Mouse (Mus musculus): ENCODE measurements around the gene Abl1. TPM values are rescaled to one million over a fixed set of nuclear protein-coding genes. Genes with fewer than 3 reads are reported as not detected.

Gene Abl1
- polyA plus RNA-seq, 1 experiment, result 39.5 TPM

DNA sequence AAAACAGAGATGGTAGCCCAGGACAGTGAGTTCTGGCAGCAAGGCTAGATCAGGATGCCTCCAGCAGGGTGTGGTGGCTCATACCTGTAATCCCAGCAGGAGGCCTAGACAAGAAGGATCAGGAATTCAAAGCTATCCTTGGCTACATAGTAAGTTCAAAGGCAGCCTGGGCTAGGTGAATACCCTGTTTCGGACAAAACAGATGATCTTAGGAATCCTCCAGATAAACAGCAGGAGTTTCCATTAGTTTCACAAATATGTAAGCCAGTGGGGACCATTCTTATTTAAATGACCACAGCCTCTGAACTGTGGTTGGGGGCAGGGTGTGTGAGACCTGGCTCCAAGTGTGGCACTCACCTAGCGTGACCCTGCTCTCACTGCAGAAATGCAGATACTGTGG, 91.1 kb downstream of the Abl1 start:
- no peak for DNase-seq (ENCODE audit: extremely low spot score in 1 of 2, low spot score in 1 of 2)

DNA sequence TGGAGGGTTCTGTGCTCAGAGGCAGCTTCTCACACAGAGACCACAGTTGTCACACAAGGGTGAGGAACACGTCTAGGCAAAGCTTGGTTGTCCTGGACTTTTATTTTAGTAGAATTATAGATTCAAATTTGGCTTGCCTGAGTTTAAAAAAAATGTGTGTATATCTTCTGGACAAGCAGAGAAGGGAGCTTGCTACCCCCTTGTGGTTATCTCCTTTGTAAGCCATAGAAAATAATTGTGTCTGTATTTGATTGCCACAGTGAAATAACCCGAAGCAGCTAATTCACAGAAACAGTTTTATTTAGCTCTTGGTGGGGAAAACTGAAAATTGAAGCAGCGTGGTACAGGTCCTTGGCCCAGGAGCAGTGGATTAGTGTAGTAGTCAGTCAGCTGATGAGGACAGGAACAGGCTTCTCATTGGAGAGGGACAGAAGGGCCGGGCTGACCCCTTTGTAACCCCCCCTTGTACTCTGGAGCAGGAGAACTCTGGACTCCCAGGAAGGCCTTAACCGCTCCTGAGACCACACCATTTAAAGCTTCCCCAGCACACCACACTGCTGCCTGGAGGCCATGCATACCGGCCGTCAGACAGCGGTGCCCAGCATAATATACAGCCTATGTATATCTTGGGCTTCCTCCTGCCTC, 94.9 kb downstream of the Abl1 start:
- DNase-seq (ENCODE audit: extremely low spot score in 1 of 2, low spot score in 1 of 2), result no peak

DNA sequence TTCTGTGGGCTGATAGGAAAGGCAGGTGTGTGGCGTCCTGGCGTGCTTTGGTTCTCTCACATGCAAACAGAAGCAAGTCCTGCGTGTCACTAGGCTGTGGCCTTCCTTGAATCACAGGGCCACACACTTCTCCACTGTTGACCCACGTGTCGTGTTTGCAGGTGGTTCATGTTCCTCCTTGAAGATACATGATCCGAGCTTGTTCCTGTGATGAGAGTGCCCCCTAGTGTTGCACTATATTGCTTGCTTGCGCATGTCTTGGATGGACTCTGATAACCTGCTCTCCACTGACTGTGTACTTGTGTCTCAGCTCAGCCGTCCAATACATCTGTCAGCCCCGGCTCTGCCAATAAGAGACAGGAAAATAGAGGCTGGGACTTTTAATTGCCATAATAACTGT, 96.9 kb downstream of the Abl1 start:
- peak; percentile 59 to 96 for DNase-seq (ENCODE audit: extremely low spot score in 1 of 2, low spot score in 1 of 2)

DNA sequence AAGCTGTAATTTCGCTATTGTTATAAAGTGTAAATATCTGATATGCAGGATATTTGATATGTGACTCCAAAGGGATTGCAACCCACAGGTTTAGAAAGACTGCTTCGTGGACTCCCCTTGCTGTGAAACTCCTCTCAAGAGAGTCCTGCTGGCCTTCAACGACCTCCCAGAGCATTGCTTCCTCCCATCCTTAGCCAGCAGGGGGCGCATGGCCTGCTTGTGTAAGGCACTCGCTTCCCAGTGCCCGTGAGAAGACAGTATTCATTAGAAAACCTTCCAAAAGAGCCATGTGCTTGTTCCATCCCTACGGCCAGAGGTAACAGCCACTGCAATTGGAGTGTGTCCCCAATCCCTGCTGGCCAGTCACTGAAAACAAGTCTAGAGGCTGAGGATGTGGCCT, 98.9 kb downstream of the Abl1 start:
- peak in 1 of 2 experiments; percentile 88 for DNase-seq (ENCODE audit: extremely low spot score in 1 of 2, low spot score in 1 of 2)

DNA sequence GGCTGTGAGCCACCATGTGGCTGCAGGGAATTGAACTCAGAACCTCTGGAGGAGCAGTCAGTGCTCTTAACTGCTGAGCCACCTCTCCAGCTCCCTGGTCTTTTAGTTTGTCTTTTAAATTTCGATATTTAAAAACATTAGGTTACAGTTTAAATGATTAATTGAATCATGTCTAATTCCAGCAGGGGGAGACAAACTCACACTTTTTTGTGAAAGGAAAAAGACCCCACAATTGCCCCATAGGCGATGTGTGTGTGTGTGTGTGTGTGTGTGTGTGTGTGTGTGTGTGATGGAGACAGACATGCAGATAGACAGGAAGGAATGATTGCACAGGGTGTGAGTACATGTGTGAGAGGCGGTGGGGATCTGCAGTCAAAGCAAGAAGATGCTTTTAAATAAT, 100.1 kb downstream of the Abl1 start:
- no peak for DNase-seq (ENCODE audit: extremely low spot score in 1 of 2, low spot score in 1 of 2)

DNA sequence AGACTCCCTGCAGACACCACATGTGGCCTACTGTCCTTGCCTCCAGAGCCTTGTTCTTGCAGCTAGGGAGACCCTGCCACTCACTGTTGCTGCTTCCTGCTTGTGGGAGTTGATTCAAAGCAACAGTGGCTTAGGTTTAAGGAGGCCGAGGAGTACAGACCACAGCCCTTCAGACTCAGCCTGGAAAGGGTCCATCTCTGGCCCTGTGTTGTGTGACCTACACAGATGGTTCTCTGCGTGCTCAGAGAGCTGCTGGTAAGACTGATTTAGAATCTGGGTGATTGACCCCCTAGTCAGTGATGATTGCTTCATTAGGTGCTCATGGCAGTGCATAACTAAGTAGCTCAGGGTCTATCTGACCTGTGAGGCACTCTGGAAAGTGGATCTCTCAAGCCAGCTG, 101.0 kb downstream of the Abl1 start:
- no peak for DNase-seq (ENCODE audit: extremely low spot score in 1 of 2, low spot score in 1 of 2)

DNA sequence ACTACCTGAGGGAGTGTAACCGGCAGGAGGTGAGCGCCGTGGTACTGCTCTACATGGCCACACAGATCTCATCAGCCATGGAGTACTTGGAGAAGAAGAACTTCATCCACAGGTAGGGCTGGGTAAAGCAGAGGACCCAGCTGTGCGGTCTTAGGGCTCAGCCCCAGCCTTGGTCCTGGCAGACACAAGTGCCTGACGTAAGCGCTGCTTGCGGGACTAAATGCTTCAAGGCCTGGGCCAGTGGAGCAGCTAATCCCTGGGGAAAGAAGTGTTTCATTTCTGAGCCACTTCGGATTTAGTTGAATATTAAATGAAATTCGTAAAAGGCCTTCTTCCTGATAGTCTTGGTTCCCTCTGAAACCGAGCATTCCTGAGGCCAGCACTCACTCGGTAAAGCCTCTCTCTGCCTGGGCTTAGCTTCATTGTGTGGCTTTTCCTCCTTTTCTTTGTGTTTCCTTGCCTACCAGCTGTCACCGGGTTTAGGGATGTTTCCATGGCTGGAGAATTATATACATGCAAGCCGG, 102.6 kb downstream of the Abl1 start:
- DNase-seq (ENCODE audit: extremely low spot score in 1 of 2, low spot score in 1 of 2), result no peak

DNA sequence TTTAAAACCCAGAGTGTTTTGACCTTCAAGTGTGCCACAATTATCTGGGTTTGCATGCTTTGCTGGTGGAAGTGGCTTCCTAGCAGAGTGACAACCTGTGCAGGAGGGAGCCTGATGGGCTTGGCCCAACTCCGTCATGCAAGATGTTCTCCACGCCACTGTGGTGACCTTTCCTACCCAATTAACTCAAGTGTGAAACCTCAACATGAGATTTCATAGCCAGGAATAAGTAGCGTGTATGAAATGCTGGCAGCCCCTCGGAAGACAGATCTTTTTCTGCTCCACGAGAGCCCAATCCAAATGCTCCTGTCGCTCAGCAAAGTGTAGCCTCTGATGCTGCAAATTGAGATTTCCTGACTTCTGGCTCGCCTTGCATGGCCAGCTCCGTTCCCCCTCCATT, 103.1 kb downstream of the Abl1 start:
- no peak for DNase-seq (ENCODE audit: extremely low spot score in 1 of 2, low spot score in 1 of 2)

DNA sequence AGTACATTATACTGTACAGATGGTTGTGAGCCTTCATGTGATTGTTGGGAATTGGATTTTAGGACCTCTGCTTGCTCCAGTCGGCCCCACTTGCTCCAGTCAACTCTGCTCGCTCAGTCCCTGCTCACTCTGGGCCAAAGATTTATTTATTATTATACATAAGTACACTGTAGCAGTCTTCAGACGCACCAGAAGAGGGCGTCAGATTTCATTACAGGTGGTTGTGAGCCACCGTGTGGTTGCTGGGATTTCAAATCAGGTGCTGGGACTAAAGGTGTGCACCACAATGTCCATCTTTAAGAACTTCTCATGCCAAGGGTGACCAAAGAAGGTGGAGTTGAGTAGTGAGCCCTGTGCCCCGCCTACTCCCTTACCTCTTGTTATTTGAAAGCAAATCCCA, 104.4 kb downstream of the Abl1 start:
- no peak for DNase-seq (ENCODE audit: extremely low spot score in 1 of 2, low spot score in 1 of 2)

DNA sequence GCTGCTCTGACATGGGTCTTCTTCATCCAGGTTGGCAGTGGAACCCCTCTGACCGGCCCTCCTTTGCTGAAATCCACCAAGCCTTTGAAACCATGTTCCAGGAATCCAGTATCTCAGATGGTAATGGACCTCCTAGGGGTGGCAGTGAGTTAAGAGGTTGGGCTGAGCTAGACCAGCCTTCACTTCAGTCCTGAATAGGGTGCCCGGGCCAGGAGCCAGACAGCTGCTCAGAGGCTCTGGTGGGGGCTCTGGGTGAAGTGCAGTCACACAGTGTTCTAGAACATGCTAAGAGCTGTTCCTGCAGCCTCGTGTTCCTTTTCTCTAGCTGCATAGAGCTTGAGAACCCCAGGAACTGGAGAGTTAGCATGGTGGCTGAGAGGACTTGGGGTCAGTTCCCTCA, 108.8 kb downstream of the Abl1 start:
- DNase-seq (ENCODE audit: extremely low spot score in 1 of 2, low spot score in 1 of 2), result no peak

DNA sequence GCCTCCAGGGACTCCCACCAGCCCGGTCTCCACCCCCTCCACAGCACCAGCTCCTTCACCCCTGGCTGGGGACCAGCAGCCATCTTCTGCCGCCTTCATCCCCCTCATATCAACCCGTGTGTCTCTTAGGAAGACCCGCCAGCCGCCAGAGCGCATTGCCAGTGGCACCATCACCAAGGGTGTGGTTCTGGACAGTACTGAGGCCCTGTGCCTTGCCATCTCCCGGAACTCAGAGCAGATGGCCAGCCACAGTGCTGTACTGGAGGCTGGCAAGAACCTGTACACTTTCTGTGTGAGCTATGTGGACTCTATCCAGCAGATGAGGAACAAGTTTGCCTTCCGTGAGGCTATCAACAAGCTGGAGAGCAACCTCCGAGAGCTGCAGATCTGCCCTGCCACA, 113.2 kb downstream of the Abl1 start:
- DNase-seq (ENCODE audit: extremely low spot score in 1 of 2, low spot score in 1 of 2), result no peak

DNA sequence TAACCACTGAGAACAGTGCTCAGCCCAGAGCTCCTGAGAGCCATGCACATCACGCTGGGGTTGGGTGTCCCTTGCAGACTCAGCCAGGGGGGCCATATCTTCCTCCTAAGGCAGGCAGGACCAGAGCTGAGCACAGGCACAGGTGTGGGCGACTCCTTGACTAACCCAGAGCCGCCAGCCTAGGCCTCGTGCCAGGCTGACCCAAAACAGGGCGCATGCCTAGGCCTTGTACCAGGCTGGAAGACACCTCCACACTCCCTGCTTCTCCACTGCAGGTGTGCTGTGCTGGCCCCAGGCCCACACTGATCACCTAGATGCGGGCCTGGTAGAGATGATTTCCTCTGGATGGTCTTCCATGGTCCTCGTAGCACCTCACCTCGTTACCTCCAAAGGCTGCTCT, 114.6 kb downstream of the Abl1 start:
- no peak for DNase-seq (ENCODE audit: extremely low spot score in 1 of 2, low spot score in 1 of 2)

DNA sequence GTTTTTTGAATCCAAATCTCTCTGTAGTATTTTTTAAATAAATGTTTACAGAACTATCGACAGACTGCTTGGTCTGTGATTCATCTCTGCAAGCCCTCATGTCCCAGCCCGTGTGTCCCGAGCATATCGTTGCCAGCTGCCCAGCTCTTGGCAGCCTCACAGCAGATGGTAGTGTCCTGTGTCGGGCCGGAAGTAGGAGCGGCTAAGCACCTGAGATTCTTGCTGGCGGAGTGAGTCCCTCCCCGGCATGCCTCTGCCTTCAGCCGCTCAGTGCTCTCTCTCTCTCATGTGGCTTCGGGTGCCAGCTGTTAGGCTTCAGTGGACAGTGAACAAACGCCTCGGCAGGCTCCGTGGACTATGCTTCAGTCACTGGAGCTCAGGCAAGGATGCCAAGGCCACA, 115.3 kb downstream of the Abl1 start:
- no peak for DNase-seq (ENCODE audit: extremely low spot score in 1 of 2, low spot score in 1 of 2)

DNA sequence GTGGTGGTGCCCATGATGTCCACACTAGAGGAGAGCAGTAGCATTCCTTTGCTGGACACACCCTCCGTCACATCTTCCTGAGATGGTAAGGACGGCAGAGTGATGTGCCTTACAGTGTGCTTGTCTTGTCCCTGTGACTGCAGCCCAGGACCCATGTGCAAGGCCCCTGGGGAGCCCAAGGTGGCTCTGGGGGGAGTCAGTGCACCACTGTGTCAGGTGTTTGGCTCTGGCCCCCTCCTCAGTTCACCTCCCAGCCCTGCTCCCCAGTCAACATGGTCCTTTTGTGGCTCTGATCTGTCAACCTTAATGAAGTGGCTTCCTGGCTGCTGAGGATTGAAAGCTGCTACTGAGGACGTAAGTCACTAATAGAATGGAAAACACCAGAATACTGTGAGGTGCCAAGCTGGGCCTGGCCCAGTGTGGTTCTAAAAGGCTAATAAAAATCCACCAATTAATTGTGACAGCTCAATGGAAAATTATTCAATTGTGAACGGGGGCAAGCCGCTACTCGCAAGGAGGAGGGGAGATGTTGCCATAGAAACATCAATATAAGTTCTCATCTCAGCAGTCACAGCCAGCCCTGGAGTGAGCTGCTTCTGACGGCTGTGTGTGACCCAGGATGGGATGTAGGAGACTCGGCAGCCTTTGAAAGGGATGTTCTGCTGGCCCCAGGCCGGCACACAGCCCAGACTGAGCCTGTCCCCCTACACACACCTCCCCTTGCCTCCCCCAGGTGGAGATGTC, 118.6 kb downstream of the Abl1 start:
- DNase-seq (ENCODE audit: extremely low spot score in 1 of 2, low spot score in 1 of 2), result no peak

DNA sequence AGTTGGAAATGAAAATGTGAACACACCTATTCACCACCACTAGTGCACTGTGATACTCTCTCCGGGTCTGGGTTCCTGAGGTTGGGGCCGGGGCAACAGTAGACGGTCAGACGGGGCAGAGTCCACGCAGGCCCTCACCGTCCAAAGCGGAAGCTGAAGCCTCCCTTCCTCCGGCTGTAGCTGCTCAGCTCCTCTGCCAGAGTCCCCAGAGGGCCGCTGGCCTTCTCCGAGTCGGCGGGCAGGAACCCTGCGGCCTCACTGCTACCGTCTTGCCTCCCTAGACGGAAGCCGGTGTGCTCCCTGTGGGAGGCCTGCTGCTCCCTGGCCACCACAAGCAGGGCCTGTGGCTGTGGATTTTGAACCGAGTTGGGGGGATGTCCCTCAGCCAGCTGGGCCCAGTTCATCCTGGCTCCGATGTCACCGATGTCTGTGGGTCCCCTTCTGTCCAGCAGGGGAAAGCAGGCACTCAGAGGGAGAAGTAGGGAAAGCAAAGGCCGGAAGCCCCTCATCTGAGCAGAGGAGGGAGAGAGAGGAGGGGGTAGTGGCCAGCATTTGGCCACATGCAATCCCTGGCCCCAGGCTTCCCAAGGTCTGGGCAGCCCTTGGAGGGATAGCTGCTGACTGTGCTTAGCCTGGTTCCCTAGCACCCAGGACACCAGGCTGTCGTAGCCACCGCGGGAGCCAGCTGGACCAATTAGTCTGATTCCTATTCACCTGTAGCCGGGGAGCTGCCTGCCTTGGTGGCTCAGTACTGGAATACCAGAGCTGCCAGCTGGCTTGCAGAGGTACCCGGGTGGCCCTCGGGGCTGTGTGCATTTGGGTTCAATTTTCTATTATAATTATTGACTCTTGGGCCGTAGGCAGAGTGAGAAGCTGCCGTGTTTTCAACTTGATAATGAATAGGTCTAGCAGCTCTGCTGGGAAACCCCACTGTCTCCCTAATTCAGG, 120.5 kb downstream of the Abl1 start:
- DNase-seq (ENCODE audit: extremely low spot score in 1 of 2, low spot score in 1 of 2), result no peak

DNA sequence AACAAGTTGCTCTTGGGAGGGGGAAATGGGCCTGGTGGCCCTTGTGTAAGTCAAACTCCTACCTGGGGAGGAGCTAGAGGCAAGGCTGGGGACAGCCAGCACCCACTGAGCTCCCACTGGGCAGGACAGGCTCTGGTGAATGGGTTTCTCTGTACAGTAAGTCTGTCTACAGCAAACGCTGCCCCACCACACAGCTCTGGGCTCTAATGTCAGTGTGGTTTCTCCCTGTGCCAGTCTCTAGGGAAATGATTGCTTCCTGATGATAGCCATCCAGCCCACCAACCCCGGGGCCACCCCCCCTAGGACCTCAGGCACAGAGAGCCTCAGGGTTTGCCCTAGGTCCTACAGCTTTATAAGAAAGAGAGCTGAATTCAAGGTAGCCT, 121.2 kb downstream of the Abl1 start:
- DNase-seq (ENCODE audit: extremely low spot score in 1 of 2, low spot score in 1 of 2), result no peak

DNA sequence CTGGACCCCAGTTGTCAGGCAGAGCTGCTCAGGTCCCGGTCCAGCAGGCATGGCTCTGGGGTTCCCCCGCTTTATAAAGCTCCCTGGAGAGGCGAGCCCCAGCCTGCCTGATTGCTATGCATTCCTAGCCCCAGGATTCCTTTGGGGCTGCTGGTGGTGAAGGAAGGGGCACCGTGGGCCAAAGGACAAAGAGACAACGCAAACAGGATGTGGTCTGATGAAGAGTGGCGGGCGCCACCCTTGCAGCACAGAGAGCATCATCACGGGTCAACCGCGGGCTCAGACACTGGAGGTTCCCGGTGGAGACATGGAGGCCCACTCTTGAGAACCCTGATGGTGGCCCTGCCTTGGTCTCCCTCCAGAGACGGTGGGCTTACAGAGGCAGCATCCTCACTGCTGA, 122.3 kb downstream of the Abl1 start, which contains the start of gene Qrfp:
TSS of gene Qrfp (minus strand) at position 137 of the 400 bp plus-strand sequence.
- no peak for DNase-seq (ENCODE audit: extremely low spot score in 1 of 2, low spot score in 1 of 2)

DNA sequence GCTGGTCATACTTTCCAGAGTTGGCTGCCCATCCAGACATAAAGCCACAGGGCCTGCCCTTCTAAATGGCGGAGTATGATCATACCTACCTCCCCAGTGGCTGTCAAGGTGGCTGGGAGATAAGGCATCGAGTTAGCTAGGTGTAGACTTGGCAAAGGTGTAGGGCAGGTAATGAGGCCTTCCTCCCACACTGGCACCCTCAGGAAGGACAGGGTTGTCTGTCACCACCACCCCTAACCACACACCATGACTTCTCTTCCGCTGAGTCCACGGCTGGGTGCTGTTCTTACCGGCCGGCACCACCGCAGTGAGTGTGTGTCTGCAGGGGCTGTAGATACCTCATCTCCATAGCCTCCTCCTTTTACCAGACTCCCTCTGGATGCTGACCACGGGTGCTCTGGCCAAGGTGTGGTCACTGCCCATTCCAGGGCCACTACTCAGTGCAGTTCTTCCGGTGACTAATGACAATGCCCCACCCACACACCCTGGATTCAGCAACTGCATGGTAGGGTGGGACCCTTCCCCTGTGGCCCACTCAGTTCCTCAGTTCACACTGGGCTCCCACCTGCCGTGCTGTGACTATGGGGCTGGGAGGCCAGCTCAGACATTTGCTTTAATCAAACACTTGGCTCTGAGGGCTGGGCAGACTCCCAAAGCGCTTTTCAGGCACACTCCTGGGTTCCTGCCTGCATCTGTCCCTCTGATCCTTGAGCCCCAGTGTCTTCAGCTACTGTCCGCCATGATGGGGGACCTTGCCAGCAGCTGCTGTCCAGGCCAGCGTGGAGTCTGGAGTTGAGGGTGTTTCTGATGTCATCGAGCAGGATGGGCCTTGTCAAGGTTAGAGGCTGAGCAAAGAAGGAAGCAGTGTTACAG, 123.1 kb downstream of the Abl1 start:
- DNase-seq (ENCODE audit: extremely low spot score in 1 of 2, low spot score in 1 of 2), result no peak

DNA sequence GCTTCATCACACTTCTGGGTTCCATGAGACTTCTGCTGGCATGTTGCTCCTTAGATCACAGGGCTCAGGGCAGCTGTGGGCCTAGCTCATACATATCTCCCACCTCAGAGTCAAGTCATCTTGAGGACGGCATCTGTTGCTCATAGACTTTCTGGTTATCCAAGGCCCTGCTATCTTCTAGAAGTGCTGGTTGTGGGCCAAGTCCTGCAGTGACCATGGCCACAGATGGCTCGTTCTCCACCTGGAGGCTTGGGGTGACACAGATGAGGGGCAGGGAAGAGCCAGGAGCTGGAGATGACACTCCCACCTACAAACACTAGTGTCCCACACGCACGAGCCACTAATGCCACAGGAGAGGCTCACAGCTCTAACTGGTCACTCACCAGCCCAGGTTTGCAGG, 125.5 kb downstream of the Abl1 start:
- DNase-seq (ENCODE audit: extremely low spot score in 1 of 2, low spot score in 1 of 2), result no peak

DNA sequence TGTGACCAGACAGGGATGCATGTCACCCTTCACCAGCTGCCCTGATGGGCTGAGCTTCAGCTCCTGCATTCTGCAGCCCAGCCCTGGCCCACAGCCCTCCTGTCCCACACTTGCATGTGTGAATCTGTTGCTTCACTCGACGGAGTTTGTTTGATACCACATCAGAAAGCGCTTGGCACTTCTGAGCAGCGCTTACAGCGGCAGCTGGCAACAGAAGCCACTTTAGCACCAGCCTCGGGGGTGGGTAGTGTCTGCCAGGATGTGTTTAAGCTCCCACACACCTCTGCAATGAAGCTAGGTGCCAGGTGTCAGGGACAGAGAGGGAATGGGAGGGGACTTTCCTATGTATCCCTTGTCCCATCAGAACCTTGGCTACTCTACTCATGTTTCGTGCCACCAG, 126.5 kb downstream of the Abl1 start:
- DNase-seq (ENCODE audit: extremely low spot score in 1 of 2, low spot score in 1 of 2), result peak; percentile 45 to 69

Data from frontal cortex, adult 2 months (tissue).